Mouse (Mus musculus): ENCODE data around the gene Nckap5.

DNA sequence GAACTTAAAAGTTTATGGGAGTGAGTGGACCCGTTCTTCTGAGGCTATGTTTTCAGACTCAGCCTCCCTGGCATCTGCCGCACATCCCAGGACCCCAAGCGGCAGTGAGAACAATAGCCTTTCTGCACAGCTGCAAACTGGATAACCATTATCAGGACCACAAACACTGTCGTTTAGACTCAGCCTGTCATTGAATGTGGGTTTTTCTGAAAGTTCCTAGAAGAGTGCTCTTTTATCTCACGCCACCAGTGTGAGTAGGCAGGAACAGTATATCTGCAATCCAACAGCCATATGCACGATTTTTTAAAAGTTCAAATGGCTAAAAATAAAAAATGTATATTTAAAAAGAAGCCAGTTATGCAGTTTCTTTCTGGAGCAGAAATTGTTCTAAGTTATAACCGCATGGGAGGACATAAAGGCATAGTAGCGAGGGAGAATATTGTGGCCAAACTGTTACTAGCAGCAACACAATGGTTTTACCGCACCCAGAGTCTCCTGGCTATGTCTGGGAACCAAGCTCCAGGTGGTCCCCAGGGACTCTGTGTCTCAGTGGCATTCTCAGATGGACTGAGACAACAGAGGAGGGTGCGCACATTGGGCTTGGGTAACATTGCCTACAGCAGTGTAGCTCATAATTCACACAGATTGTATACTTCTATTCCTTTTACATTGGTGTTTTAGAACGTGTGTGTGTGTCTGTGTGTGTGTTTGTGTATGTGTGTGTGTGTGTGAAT is 512.6 kb downstream of the Nckap5 start:
- 0 out of 2 replicates have a peak, but pooled peaks have one; percentile 2 for TF ChIP-seq CTCF (IDR thresholded peaks at IDR 0.05; ENCODE audit: low read depth)
- peak; percentile 87 for TF ChIP-seq EP300 (IDR thresholded peaks at IDR 0.05; ENCODE audit: low read depth)

All from liver, embryonic 14.5 days (tissue).